In genomic region chr16:50045552-50046547, GRCm38 (mm10) we compare ENCODE assay signal across 8 mouse cellular contexts.
A peak's percentile ranks its signal among the peaks of the same experiment; 100 is the strongest.
DNase-seq lines count a peak whose midpoint lies in the region; ATAC-seq lines count a peak whose summit lies in the region.

No protein-coding gene starts in this region.

- no peaks in the 10 kb centered on the region; the same call in 1 of the 2 replicates for H3K27me3 ChIP-seq in forebrain, embryonic 10.5 days (ENCODE audit: poor library complexity, severe bottlenecking)
- no peaks in the 10 kb centered on the region for H3K27me3 ChIP-seq in heart, embryonic 15.5 days
- H3K27me3 ChIP-seq in liver, embryonic 11.5 days (replicated peaks; ENCODE audit: control insufficient read depth, insufficient read depth, low read length): no peaks in the 10 kb centered on the region
- H3K27me3 ChIP-seq in splenic B cell, adult 2 months (ENCODE audit: control insufficient read depth, insufficient read depth, low read length, poor library complexity, severe bottlenecking): no peaks in the 10 kb centered on the region

- ATAC-seq in CD4-positive, CD25-positive, alpha-beta regulatory T cell, adult 4 months: peak; percentile 95
- ATAC-seq in heart, embryonic 15.5 days (replicated peaks; ENCODE audit: insufficient number of reproducible peaks, insufficient read depth, low FRiP score, low read depth): no peak; the same call in 1 of the 2 replicates
- peak; percentile 85 for ATAC-seq in liver, embryonic 11.5 days (replicated peaks; ENCODE audit: low FRiP score)

- H3K4me1 ChIP-seq in forebrain, embryonic 10.5 days: peaks cover 10% of the 10 kb centered on the region
- H3K4me1 ChIP-seq in heart, embryonic 15.5 days (replicated peaks): 0 out of 2 replicates have a peak, but pooled peaks cover 3% of the 10 kb centered on the region
- H3K4me1 ChIP-seq in liver, embryonic 11.5 days (replicated peaks; ENCODE audit: control insufficient read depth, insufficient read depth, low read length): no peaks in the 10 kb centered on the region

- DNase-seq in c-Kit-positive CD71-negative TER-119-negative erythroid progenitor cells, embryonic 14.5 days (ENCODE audit: low read depth): peak; percentile 52
- DNase-seq in forebrain, embryonic 10.5 days (ENCODE audit: extremely low spot score, low spot score): peak; percentile 80
- peak; percentile 72 for DNase-seq in kidney, postnatal 14 days
- peak; percentile 69 for DNase-seq in liver, embryonic 11.5 days (ENCODE audit: low spot score)
- DNase-seq in naive thymus-derived CD4-positive, alpha-beta T cell, adult 2 months (ENCODE audit: low read depth): peak; percentile 77
- DNase-seq in splenic B cell, adult 2 months (ENCODE audit: low read depth, low spot score): peak; percentile 82

- 0 out of 2 replicates have a peak overlapping the region, but pooled peaks have one; percentile 45 for H3K9ac ChIP-seq in heart, embryonic 15.5 days
- H3K9ac ChIP-seq in liver, embryonic 11.5 days (ENCODE audit: low read depth, low read length): peak overlapping the region; percentile 42; the same call in 1 of the 2 replicates

- no peak overlapping the region; the same call in 1 of the 2 replicates for H3K27ac ChIP-seq in forebrain, embryonic 10.5 days
- no peak overlapping the region for H3K27ac ChIP-seq in heart, embryonic 15.5 days
- H3K27ac ChIP-seq in liver, embryonic 11.5 days (ENCODE audit: low read depth, low read length): no peak overlapping the region

- no peaks in the 10 kb centered on the region for H3K36me3 ChIP-seq in forebrain, embryonic 10.5 days (replicated peaks)
- no peaks in the 10 kb centered on the region for H3K36me3 ChIP-seq in heart, embryonic 15.5 days
- H3K36me3 ChIP-seq in liver, embryonic 11.5 days (ENCODE audit: control insufficient read depth, insufficient read depth, low read length): no peaks in the 10 kb centered on the region
- no peaks in the 10 kb centered on the region for H3K36me3 ChIP-seq in splenic B cell, adult 2 months (ENCODE audit: control insufficient read depth, insufficient read depth, low read length, poor library complexity, severe bottlenecking)

- H3K9me3 ChIP-seq in forebrain, embryonic 10.5 days: no peaks in the 10 kb centered on the region
- no peaks in the 10 kb centered on the region for H3K9me3 ChIP-seq in heart, embryonic 15.5 days (replicated peaks)
- H3K9me3 ChIP-seq in liver, embryonic 11.5 days (ENCODE audit: control insufficient read depth, low read length): no peaks in the 10 kb centered on the region

- WGBS in forebrain, embryonic 10.5 days: 9% methylated on average over 32 of the region's 32 CpGs
- 11% methylated on average over 32 of the region's 32 CpGs for WGBS in heart, embryonic 15.5 days
- WGBS in liver, embryonic 11.5 days: 9% methylated on average over 32 of the region's 32 CpGs

- peak overlapping the region; percentile 49 for H3K4me3 ChIP-seq in forebrain, embryonic 10.5 days
- H3K4me3 ChIP-seq in heart, embryonic 15.5 days: peak overlapping the region; percentile 44
- peak overlapping the region; percentile 46 for H3K4me3 ChIP-seq in liver, embryonic 11.5 days (ENCODE audit: low read depth, low read length)

- peak overlapping the region; percentile 68 for H3K4me2 ChIP-seq in heart, embryonic 15.5 days
- peak overlapping the region; percentile 78 for H3K4me2 ChIP-seq in liver, embryonic 11.5 days
